7 mouse cellular contexts compared by ENCODE assay signal in the genomic region with DNA sequence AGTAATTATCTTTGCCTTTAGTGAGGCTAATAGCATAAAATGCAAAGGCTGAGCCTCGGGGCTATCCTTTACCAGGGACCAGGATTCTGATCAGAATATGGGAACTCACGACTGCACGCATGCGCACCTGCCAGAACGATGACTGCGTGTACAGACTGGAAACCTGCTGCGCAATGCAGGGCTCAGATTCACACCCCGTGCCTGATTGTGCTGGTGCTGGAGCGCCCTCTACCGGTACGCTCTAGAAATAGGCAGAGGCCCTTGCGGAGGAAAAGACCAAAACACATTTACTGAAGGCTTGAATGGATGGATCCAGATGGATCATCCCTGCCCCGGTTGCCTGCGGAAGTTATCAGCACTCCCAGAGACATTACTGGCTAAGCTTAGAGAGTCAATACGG. TPM values are rescaled to one million over a fixed set of nuclear protein-coding genes. Genes with fewer than 3 reads are reported as not detected.
DNase-seq lines count a peak whose midpoint lies in the region; ATAC-seq and TF ChIP-seq lines count a peak whose summit lies in the region.

No protein-coding gene starts in this region.

- no peaks in the 10 kb centered on the region for H3K4me1 ChIP-seq in intestine, postnatal 0 days (replicated peaks; ENCODE audit: control insufficient read depth, insufficient read depth, low read length)
- H3K4me1 ChIP-seq in midbrain, embryonic 14.5 days (ENCODE audit: control insufficient read depth, insufficient read depth, low read length), result peaks cover 18% of the 10 kb centered on the region

- ATAC-seq in intestine, postnatal 0 days, result peak; percentile 63
- ATAC-seq in midbrain, embryonic 14.5 days (ENCODE audit: low FRiP score, low TSS enrichment), result peak; percentile 72

- peak; percentile 89 for DNase-seq in adrenal gland, adult 8-10 months
- DNase-seq in embryo, embryonic 11 days, result peak; percentile 95
- DNase-seq in gastrocnemius, postnatal 36 days, result peak; percentile 83 to 85
- peak; percentile 89 to 94 for DNase-seq in left cerebral cortex, postnatal 36 days (ENCODE audit: low spot score in 2 of 2)
- peak; percentile 98 for DNase-seq in midbrain, embryonic 14.5 days
- peak; percentile 50 for DNase-seq in spleen, adult 12 weeks (ENCODE audit: low spot score)

- 0 out of 2 replicates have a peak, but pooled peaks cover 6% of the 10 kb centered on the region for H3K27me3 ChIP-seq in intestine, postnatal 0 days (replicated peaks; ENCODE audit: control insufficient read depth, insufficient read depth, low read length)
- H3K27me3 ChIP-seq in midbrain, embryonic 14.5 days (ENCODE audit: control insufficient read depth, insufficient read depth, low read length), result no peaks in the 10 kb centered on the region

- no peak overlapping the region for H3K9ac ChIP-seq in intestine, postnatal 0 days (ENCODE audit: low read depth, low read length)
- no peak overlapping the region for H3K9ac ChIP-seq in midbrain, embryonic 14.5 days (replicated peaks; ENCODE audit: low read length)

- no peak overlapping the region for H3K4me2 ChIP-seq in intestine, postnatal 0 days (replicated peaks; ENCODE audit: low read depth)
- H3K4me2 ChIP-seq in midbrain, embryonic 14.5 days (ENCODE audit: low read length), result peak overlapping the region; percentile 14; the same call in 1 of the 2 replicates

- no peaks in the 10 kb centered on the region for H3K36me3 ChIP-seq in intestine, postnatal 0 days (ENCODE audit: control insufficient read depth, insufficient read depth)
- no peaks in the 10 kb centered on the region for H3K36me3 ChIP-seq in midbrain, embryonic 14.5 days (ENCODE audit: control insufficient read depth, insufficient read depth, low read length)

- peak; percentile 100 for TF ChIP-seq CTCF in intestine, postnatal 0 days (IDR thresholded peaks at IDR 0.05; ENCODE audit: low read depth)

- under 1% methylated on average over 15 of the region's 15 CpGs for WGBS in intestine, postnatal 0 days
- WGBS in midbrain, embryonic 14.5 days, result under 1% methylated on average over 15 of the region's 15 CpGs

- H3K4me3 ChIP-seq in intestine, postnatal 0 days (ENCODE audit: low read depth, low read length), result no peak overlapping the region
- no peak overlapping the region for H3K4me3 ChIP-seq in midbrain, embryonic 14.5 days (replicated peaks; ENCODE audit: low read depth, low read length)

- no peaks in the 10 kb centered on the region for H3K9me3 ChIP-seq in intestine, postnatal 0 days (ENCODE audit: control insufficient read depth)
- no peaks in the 10 kb centered on the region for H3K9me3 ChIP-seq in midbrain, embryonic 14.5 days (ENCODE audit: control insufficient read depth, low read length)

- H3K27ac ChIP-seq in intestine, postnatal 0 days (ENCODE audit: low read depth, low read length), result no peak overlapping the region
- H3K27ac ChIP-seq in midbrain, embryonic 14.5 days (replicated peaks; ENCODE audit: low read depth, low read length), result peak overlapping the region; percentile 21; the same call in 1 of the 2 replicates

- intact Hi-C loops in gastrocnemius, postnatal 36 days (cut with DNase I), result loop anchor here (1.0 to 5.0 kb wide), 3 partner anchors 139 to 283 kb away; no protein-coding TSS in a partner anchor
- intact Hi-C loops in left cerebral cortex, postnatal 36 days (cut with DNase I), result loop anchor here (1.0 to 5.0 kb wide), 3 partner anchors 249 to 348 kb away; no protein-coding TSS in a partner anchor

RNA-seq across cellular contexts. Expression of gene Arl4c, which starts 3.8 kb away (rescaled TPM):
- 10 to 100 TPM; 17.6 to 19.9 (median 18.2) TPM for total RNA-seq in adrenal gland, adult 8-10 months (2022)
- 1 to 10 TPM in 1 of 2 experiments, under 1 TPM in 1; 0.96 to 1.2 TPM for total RNA-seq in gastrocnemius, postnatal 36 days (2021)
- polyA plus RNA-seq in intestine, postnatal 0 days (2015; fragmentation: Nextera tagmentation; extraction: Ambion mirVana), result 2.3 and 2.6 TPM in 2 replicates
- 10 to 100 TPM; 31.4 to 40.0 TPM for total RNA-seq in left cerebral cortex, postnatal 36 days (2021)
- polyA plus RNA-seq in midbrain, embryonic 14.5 days (2014; fragmentation: Nextera tagmentation; extraction: Ambion mirVana), result 23.4 and 30.3 TPM in 2 replicates

Comparison
In these comparisons a context has a peak if more than half of its experiments do, and no peak if none do; other contexts are left out.
1. RNA of gene Arl4c, which starts 3.8 kb away (total RNA-seq): 31.4 to 40.0 TPM in left cerebral cortex, postnatal 36 days and 17.6 to 19.9 TPM in adrenal gland, adult 8-10 months; 0.96 to 1.2 TPM in gastrocnemius, postnatal 36 days; every median in the first group is over 4 times any median in the second.
2. Peak in every context shown above with its lines, with median percentiles within 50 percentile points of each other: DNase-seq.